Mouse (Mus musculus) left cerebral cortex, adult 18-20 months (tissue): ENCODE measurements around the gene Agtpbp1. TPM values are rescaled to one million over a fixed set of nuclear protein-coding genes. Genes with fewer than 3 reads are reported as not detected.
A peak's percentile ranks its signal among the peaks of the same experiment; 100 is the strongest.

Experiments
- DNase-seq, 2 experiments: peaks; one replicate each; pipeline ENCODE4 v3.0.0; 2021 to 2022; ENCODE audit warnings: low spot score in 2 of 2, mixed read lengths in 1 of 2
- total RNA-seq, 2 experiments: library from RNA; stranded (reverse); gene quantifications; 2 replicates each; pipeline ENCODE4 v1.2.3; 2021

Gene Agtpbp1
- total RNA-seq, 2 experiments from 2014 or later = 324 to 356 TPM

DNA sequence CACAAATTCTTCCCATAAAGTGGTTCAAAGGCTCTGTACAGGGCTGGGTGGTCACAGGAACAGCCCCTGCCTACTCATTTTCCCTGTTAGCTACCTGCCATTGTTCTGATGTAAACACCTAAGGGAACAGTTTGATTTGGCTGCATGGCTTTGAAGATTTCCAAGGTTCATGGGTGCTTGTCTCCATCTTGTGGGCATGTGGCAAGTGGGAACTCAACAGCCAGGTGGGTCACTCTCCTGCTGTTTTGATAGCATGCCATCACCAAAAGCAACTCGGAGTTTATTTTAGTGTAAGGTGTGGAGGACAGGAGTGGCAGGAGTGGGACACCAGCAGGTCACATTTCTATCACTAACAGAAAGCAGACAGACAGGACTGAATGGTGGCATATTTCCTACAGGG lies 145.3 kb downstream of the Agtpbp1 start:
- DNase-seq = no peak

DNA sequence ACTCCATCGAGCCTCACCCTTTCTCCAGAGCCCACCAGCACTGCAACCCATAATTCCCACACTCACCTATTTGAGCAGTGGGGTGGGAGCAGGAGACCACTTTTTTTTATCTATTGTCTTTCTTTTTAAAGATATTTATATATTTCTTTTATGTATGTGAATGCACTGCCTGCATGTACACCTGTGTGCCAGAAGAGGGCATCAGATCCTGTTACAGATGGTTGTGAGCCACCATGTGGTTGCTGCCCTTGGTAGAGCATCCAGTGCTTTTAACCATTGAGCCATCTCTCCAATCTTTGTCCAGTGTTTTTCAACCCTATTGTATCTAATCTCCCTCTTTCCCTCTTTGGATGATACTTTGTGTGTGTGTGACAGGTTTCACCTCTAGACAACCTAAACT lies 150.5 kb downstream of the Agtpbp1 start:
- no peak for DNase-seq

DNA sequence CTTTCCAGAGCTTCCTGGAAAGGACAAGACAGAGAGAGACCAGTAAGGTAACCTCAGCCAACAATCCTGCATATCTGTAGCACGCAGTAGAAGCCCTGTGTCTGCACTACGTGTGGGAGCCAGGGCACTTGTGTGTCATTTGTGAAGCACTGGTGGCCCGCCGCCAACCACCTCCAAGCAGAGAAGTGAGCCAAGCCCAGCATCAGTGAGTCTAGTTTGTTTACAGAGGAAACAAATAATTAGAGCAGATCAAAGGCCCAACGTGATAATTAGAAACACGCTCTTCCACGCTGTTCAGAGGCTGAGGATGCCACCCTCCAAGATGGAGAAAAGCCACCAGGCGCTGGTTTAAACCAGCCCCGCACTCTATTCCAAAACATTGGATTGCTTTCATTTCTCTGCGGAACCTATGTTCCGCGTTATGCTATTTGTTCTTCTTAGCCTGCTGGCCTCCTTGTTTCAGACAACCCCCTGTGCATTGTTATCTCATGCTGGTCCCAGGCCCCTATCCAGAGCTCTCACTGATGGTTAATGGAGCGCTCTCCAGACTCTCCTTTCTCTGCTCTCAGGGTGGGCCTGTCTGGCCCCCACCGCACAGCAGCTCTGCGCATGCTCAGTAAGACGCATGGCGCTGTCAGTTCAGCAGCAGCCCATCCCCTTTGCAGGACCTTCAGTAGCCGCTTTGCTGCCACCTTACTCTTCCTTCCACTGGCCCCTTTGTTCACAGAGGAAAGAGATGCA lies 153.7 kb downstream of the Agtpbp1 start:
- peak in 1 of 2 experiments; percentile 21 for DNase-seq

DNA sequence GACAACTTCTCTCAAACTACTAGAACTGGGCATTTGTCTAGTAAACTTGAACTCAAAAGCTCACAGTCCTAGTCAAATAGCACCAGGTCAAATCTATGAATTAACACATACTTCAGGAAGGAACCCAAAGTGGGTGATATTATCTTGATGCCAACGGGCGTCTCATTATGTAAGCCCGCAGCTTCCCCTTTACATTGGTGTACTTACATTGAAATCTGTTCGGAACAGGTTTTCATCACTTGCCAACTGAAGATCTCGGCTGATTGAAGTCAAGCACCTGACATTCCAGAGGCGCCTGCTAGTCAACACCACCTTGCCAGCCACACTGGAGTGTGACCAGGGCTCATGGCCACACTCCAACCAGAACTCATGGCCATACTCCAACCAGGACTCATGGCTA lies 155.7 kb downstream of the Agtpbp1 start:
- DNase-seq = no peak

DNA sequence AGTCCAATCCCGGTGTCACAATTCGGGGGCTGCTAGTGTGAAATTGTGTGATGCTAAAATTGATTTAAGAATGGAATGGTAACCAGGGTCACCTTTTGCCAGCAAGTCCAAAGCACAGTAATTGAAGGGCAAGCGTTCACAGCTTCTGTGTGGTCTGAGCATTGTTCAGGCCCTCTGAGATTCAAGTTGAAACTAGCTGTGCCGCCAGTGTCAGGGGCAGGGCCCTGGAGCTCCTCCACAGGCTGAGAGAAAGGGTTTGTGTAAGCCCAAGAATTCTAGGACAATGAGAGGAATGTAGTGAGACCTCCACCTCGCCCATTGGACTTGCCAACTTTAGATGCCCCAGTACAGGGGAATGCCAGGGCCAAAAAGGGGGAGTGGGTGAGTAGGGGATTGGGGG lies 161.2 kb downstream of the Agtpbp1 start:
- DNase-seq = no peak

DNA sequence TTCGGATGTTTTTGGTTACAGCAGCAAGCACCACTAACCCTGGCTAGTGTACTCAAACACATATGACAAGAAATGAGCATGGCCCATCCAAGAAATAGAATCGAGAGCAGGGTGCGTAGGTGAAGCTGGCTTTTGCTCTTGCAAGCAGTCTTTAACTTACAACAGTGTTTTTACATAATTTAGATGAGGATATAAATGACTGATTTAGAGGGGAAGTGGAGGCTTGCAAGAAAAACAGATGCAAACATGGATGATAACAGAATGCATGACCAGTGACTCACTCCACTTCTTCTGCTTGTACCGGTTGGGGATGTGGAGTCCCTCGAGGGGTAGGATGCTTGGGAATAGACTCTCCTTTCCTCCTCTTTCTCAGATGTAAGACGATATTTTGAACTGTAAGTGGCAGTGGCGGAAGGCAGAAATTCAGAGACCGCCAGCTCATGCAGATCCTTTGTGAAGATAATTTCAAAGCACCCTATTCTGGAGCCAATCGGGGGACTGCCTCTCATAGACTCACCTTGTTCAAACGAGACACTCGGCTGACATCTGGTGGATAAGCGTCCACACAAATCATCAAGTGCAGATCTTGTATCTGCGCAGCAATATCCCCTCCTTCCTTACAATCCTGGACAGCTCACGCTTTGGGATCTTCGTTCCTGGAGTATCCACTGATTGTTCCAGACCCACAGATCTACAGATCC lies 168.3 kb downstream of the Agtpbp1 start:
- DNase-seq = peak in 1 of 2 experiments; percentile 30

DNA sequence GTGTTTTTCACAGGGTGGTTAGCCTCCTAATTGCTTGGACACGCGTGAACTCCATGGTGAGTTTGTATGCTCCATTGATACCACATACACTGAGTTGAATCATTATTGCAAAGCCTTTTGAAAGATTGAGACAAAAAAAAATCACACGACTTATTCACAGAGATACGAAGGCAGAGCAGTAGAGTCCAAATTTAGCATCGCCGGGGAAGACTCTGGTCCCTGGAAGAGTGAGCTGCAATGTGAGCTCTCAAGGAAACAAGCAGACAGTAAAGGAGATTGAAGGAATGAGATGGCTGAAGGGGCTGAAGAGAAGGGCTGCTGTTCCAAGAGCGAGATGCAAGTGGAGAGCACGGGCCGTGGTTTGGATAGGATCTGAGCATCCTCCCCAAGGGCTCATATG lies 171.1 kb downstream of the Agtpbp1 start:
- no peak for DNase-seq

DNA sequence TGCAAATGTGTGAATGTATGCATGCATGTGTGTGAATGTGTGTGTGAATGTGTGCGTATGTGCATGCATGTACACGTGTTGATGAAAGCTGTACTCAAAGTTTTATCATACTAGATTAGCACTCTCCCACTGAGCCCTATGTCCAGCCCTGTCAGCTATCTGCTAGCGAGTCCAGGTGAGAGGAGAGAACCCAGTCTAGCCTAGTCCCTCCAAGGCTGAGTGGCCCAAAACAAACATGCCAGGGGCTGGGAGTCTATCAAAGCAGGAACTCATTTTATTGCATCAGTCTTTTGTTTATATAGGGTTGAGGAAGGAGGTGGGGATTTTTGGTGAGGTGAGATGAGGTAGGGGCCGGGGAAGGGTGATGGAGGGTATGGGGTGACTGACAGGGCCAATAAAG lies 172.4 kb downstream of the Agtpbp1 start:
- DNase-seq = no peak

DNA sequence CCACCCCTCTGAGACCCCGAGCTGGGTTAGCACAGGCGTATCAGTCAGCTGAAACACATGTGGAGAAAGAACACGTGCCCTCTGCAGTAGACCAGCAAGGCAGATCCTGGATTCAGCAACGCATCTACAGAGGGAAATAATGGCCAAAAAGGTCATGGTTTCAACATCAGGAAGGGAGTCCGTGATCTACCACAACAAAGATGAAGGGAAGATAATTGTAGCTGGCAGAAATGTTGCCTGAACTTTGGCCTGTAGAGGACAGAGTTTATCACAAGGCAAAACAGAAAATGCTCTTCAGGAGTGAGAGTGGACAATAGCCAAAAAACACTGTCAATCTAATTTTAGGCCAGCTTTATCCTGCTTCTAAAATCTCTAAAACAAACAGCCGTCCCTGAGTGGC lies 177.8 kb downstream of the Agtpbp1 start:
- no peak for DNase-seq

DNA sequence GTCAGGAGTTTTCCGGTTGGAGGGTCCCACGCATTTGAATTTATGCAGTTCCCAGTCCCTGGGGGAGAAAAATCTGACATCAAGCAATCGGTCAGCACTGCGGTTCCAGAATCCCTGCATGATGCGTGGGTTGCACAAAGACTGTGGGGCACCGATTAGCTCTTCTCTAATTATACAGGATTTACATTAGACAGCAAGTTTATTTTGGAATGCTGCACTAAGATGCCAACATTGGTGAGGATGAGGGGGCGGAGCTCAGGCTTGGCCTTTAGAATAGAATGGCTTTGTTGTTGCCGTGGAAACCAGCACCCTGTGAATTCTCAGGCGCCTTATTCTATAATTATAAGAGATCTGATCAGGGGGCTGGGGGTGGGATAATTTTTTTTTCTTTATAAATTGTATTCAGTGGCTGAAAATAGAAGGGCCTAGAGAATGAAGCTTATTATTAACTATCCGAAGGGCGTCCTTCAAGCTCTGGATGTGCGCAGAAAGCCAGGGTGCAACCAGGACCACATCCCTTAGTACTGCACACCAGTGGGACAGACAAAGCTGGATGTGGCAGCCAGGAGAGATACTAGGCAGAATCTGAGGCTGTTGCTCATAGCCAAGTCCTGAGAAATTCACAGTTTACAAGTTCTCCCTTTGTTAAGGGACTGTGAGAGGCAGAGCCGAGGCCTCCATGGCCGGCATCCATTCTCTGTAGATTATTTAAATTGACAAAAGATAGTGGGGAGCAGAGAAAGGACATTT lies 182.8 kb downstream of the Agtpbp1 start:
- DNase-seq = peak; percentile 63 to 77

DNA sequence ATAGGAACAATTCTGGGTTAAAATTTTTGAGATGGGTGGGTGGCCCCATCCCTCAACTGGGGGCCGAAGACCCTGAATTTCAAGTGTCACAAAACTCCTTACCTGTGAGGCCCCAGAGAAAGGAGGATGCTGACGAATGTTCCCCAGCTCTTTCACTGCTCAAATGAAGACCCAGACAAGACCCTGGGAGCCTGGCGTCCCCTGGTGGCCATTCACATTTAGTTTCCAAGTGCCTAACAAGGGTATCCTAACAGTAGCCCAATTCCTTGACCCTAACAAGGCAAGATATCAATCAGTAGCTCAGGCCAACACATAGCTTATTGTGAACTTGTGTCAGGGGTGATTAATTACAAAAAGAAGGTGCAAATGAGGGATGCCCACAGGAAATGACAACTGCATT lies 187.5 kb downstream of the Agtpbp1 start:
- peak; percentile 57 to 64 for DNase-seq

Other genes starting within 250 kb of the Agtpbp1 start
- 100 to 1,000 TPM in 1 of 2 experiments, 10 to 100 TPM in 1; 88.5 to 107 TPM for gene Naa35, start within 50 bp of the Agtpbp1 start, total RNA-seq
- gene Golm1, start 90.6 kb upstream of the Agtpbp1 start, total RNA-seq = 10 to 100 TPM; 16.4 to 17.8 TPM
- not detected for gene 4921517D22Rik, start 108.9 kb upstream of the Agtpbp1 start, total RNA-seq
- gene Spata31d1a, start 125.1 kb upstream of the Agtpbp1 start, total RNA-seq = under 1 TPM in 1 of 2 experiments, not detected in 1; 0.16 TPM
- under 1 TPM in 1 of 2 experiments, not detected in 1; 0.09 TPM for gene Spata31d1b, start 127.1 kb upstream of the Agtpbp1 start, total RNA-seq
- gene Spata31d1d, start 146.5 kb upstream of the Agtpbp1 start, total RNA-seq = not detected
- gene 1700014D04Rik, start 161.5 kb upstream of the Agtpbp1 start, total RNA-seq = 1 to 10 TPM; 1.6 to 2.7 TPM
- 100 to 1,000 TPM; 155 to 161 TPM for gene Isca1, start 184.6 kb upstream of the Agtpbp1 start, total RNA-seq
- gene Gm49354, start 197.0 kb upstream of the Agtpbp1 start, total RNA-seq = not detected
- 10 to 100 TPM; 53.5 to 60.4 TPM for gene Tut7, start 237.9 kb upstream of the Agtpbp1 start, total RNA-seq